Mouse (Mus musculus) hindbrain, embryonic 13.5 days (tissue): Measurements from ENCODE around the gene Eif4enif1. TPM values are rescaled to one million over a fixed set of nuclear protein-coding genes. Genes with fewer than 3 reads are reported as not detected.

ENCODE experiments used
- polyA plus RNA-seq: library from polyadenylated mRNA; unstranded; fragments of >200 nt; fragmentation: Nextera tagmentation; extraction: Ambion mirVana; gene quantifications from 2 replicates; pipeline ENCODE4 v1.2.1, GENCODE M21; 2015

Eif4enif1 gene
- polyA plus RNA-seq, 1 experiment from 2014 or later: 52.4 TPM

Other genes starting within 250 kb of the Eif4enif1 start
- 13.5 and 16.2 TPM in 2 replicates for gene Sfi1, start 8.9 kb upstream of the Eif4enif1 start, polyA plus RNA-seq
- 235 and 243 TPM in 2 replicates for gene Drg1, start 64.0 kb downstream of the Eif4enif1 start, polyA plus RNA-seq
- 69.6 TPM in 2 replicates for gene Patz1, start 86.5 kb downstream of the Eif4enif1 start, polyA plus RNA-seq
- gene Pik3ip1, start 128.0 kb downstream of the Eif4enif1 start, polyA plus RNA-seq: 25.4 and 25.5 TPM in 2 replicates
- 138 and 150 TPM in 2 replicates for gene Limk2, start 206.8 kb downstream of the Eif4enif1 start, polyA plus RNA-seq
- 42.9 and 43.7 TPM in 2 replicates for gene Rnf185, start 250.0 kb downstream of the Eif4enif1 start, polyA plus RNA-seq